Mouse (Mus musculus) midbrain, embryonic 11.5 days (tissue): Measurements from ENCODE around the gene Pou4f1. TPM values are rescaled to one million over a fixed set of nuclear protein-coding genes. Genes with fewer than 3 reads are reported as not detected.

ENCODE experiments used
- ATAC-seq: fragments of 200-750 bp; cut with Nextera tagmentation; 2 replicates; pipeline ENCODE4 v1.8.0; 2017; ENCODE audit warnings: moderate TSS enrichment, moderate library complexity; ENCODE audit not compliant: low FRiP score
- DNase-seq: peaks from one replicate; pipeline ENCODE4 v3.0.0; 2015; ENCODE audit warnings: low spot score; ENCODE audit errors: missing footprints
- H3K27ac ChIP-seq: fragments of 300-500 bp; sonication (generic); 2 replicates; pipeline ENCODE4 v1.5.1; 2014; ENCODE audit warnings: low read depth, low read length
- H3K27me3 ChIP-seq: fragments of 300-500 bp; sonication (generic); 2 replicates; pipeline ENCODE4 v1.6.1; 2014; ENCODE audit warnings: mild to moderate bottlenecking, low read length, moderate library complexity, mixed read lengths; ENCODE audit not compliant: control insufficient read depth, insufficient read depth
- H3K36me3 ChIP-seq: fragments of 300-500 bp; sonication (generic); 2 replicates; pipeline ENCODE4 v1.6.1; 2014; ENCODE audit warnings: mild to moderate bottlenecking, low read length, moderate library complexity, mixed read lengths; ENCODE audit not compliant: control insufficient read depth, insufficient read depth
- H3K4me1 ChIP-seq: fragments of 300-500 bp; sonication (generic); 2 replicates; pipeline ENCODE4 v1.6.1; 2014; ENCODE audit warnings: low read length; ENCODE audit not compliant: control insufficient read depth, insufficient read depth
- H3K4me2 ChIP-seq: fragments of 300-500 bp; sonication (generic); 2 replicates; pipeline ENCODE4 v1.6.1; 2014; ENCODE audit warnings: mild to moderate bottlenecking, moderate library complexity
- H3K4me3 ChIP-seq: fragments of 300-500 bp; sonication (generic); 2 replicates; pipeline ENCODE4 v1.5.1; 2014; ENCODE audit warnings: low read depth, low read length
- H3K9ac ChIP-seq: fragments of 300-500 bp; sonication (generic); 2 replicates; pipeline ENCODE4 v1.6.1; 2014; ENCODE audit warnings: low read length
- H3K9me3 ChIP-seq: fragments of 300-500 bp; sonication (generic); 2 replicates; pipeline ENCODE4 v1.6.1; 2016; ENCODE audit warnings: low read length; ENCODE audit not compliant: control insufficient read depth
- WGBS: fragments of 180-500 bp; shearing (Covaris S2); extraction: QIAGEN DNeasy Blood & Tissue Kit; methylation state at CpG from one replicate; pipeline ENCODE4 v1.1.7; 2014; 5-methylcytosine and 5-hydroxymethylcytosine counted together
- polyA plus RNA-seq: library from polyadenylated mRNA; unstranded; fragments of >200 nt; fragmentation: Nextera tagmentation; extraction: Ambion mirVana; gene quantifications from 2 replicates; pipeline ENCODE4 v1.2.1, GENCODE M21; 2014

Gene Pou4f1
- polyA plus RNA-seq, 1 experiment from 2014 or later: 46.9 TPM

GRCm38 (mm10) chr14:104466557-104466956 is 1.2 kb downstream of the Pou4f1 start:
- Histone ChIP-seq H3K27me3 (peaks cover 90% of the 10 kb centered on the region), H3K27ac (no peak overlapping the region), H3K4me3 (peak overlapping the region; percentile 54), H3K9me3 (no peaks in the 10 kb centered on the region), H3K9ac (peak overlapping the region; percentile 36), H3K4me2 (peak overlapping the region; percentile 86), H3K4me1 (peaks cover 9% of the 10 kb centered on the region), H3K36me3 (no peaks in the 10 kb centered on the region)
- WGBS: 0% methylated on average over 22 of the region's 43 CpGs
- peak; percentile 92 for DNase-seq
- ATAC-seq: no peak

GRCm38 (mm10) chr14:104465483-104466235 is 2.1 kb downstream of the Pou4f1 start:
- Histone ChIP-seq H3K27ac (no peak overlapping the region), H3K9ac (peak overlapping the region; percentile 33; the same call in 1 of the 2 replicates), H3K36me3 (no peaks in the 10 kb centered on the region), H3K4me1 (peaks cover 12% of the 10 kb centered on the region), H3K4me2 (peak overlapping the region; percentile 86), H3K9me3 (no peaks in the 10 kb centered on the region), H3K4me3 (peak overlapping the region; percentile 54), H3K27me3 (peaks cover 90% of the 10 kb centered on the region)
- ATAC-seq: no peak
- under 1% methylated on average over 64 of the region's 64 CpGs for WGBS
- DNase-seq: peak; percentile 96

GRCm38 (mm10) chr14:104464841-104465240 is 3.0 kb downstream of the Pou4f1 start:
- no peak for ATAC-seq
- Histone ChIP-seq H3K9ac (no peak overlapping the region), H3K27me3 (peaks cover 87% of the 10 kb centered on the region), H3K4me3 (no peak overlapping the region), H3K9me3 (no peaks in the 10 kb centered on the region), H3K4me2 (no peak overlapping the region), H3K36me3 (no peaks in the 10 kb centered on the region), H3K4me1 (peaks cover 14% of the 10 kb centered on the region), H3K27ac (no peak overlapping the region)
- 4% methylated on average over 5 of the region's 5 CpGs for WGBS
- DNase-seq: peak; percentile 94

- no peaks in the 10 kb centered on the region for H3K9me3 ChIP-seq
- no peaks in the 10 kb centered on the region for H3K36me3 ChIP-seq
- ATAC-seq (no peak), DNase-seq (peak; percentile 92)
- peaks cover 16% of the 10 kb centered on the region for H3K4me1 ChIP-seq
- WGBS: 0% methylated on average over 5 of the region's 5 CpGs
- H3K27me3 ChIP-seq: peaks cover 76% of the 10 kb centered on the region
- H3K9ac ChIP-seq: no peak overlapping the region
- H3K27ac ChIP-seq: no peak overlapping the region
- H3K4me2 ChIP-seq: 0 out of 2 replicates have a peak overlapping the region, but pooled peaks have one; percentile 6
- H3K4me3 ChIP-seq: 0 out of 2 replicates have a peak overlapping the region, but pooled peaks have one; percentile 5
Observed at GRCm38 (mm10) chr14:104463631-104464250, 4.1 kb downstream of the Pou4f1 start.

- H3K4me3 ChIP-seq: no peak overlapping the region
- peaks cover 11% of the 10 kb centered on the region for H3K4me1 ChIP-seq
- H3K9ac ChIP-seq: no peak overlapping the region
- ATAC-seq (no peak), DNase-seq (peak; percentile 95)
- H3K27ac ChIP-seq: no peak overlapping the region
- no peaks in the 10 kb centered on the region for H3K36me3 ChIP-seq
- peaks cover 71% of the 10 kb centered on the region for H3K27me3 ChIP-seq
- H3K9me3 ChIP-seq: no peaks in the 10 kb centered on the region
- no peak overlapping the region for H3K4me2 ChIP-seq
- under 1% methylated on average over 10 of the region's 10 CpGs for WGBS
Observed at GRCm38 (mm10) chr14:104461286-104462240, 6.2 kb downstream of the Pou4f1 start.

GRCm38 (mm10) chr14:104460325-104461285 is 7.2 kb downstream of the Pou4f1 start:
- peaks cover 64% of the 10 kb centered on the region for H3K27me3 ChIP-seq
- ATAC-seq (peak; percentile 94), DNase-seq (peak; percentile 99)
- H3K27ac ChIP-seq: no peak overlapping the region; the same call in 1 of the 2 replicates
- no peaks in the 10 kb centered on the region for H3K9me3 ChIP-seq
- peak overlapping the region; percentile 57 for H3K4me2 ChIP-seq
- peak overlapping the region; percentile 32 for H3K4me3 ChIP-seq
- no peak overlapping the region for H3K9ac ChIP-seq
- H3K36me3 ChIP-seq: no peaks in the 10 kb centered on the region
- WGBS: under 1% methylated on average over 59 of the region's 59 CpGs
- peaks cover 9% of the 10 kb centered on the region for H3K4me1 ChIP-seq

- H3K9ac ChIP-seq: no peak overlapping the region
- no peaks in the 10 kb centered on the region for H3K36me3 ChIP-seq
- peaks cover 61% of the 10 kb centered on the region for H3K27me3 ChIP-seq
- WGBS: 0% methylated on average over 25 of the region's 25 CpGs
- DNase-seq: peak; percentile 96
- H3K27ac ChIP-seq: no peak overlapping the region
- H3K9me3 ChIP-seq: no peaks in the 10 kb centered on the region
- peak; percentile 42 for ATAC-seq
- H3K4me3 ChIP-seq: no peak overlapping the region
- peaks cover 7% of the 10 kb centered on the region for H3K4me1 ChIP-seq
- peak overlapping the region; percentile 57 for H3K4me2 ChIP-seq
Observed at GRCm38 (mm10) chr14:104459513-104460111, 8.2 kb downstream of the Pou4f1 start.
